Mouse (Mus musculus) spleen, postnatal 4 days (tissue): ENCODE measurements around the gene Gm19426.

Experiments used
- DNase-seq, 2 experiments: peaks; one replicate each; pipeline ENCODE4 v3.0.0; 2022; ENCODE audit warnings: low spot score in 2 of 2

Gene Gm19426

DNA sequence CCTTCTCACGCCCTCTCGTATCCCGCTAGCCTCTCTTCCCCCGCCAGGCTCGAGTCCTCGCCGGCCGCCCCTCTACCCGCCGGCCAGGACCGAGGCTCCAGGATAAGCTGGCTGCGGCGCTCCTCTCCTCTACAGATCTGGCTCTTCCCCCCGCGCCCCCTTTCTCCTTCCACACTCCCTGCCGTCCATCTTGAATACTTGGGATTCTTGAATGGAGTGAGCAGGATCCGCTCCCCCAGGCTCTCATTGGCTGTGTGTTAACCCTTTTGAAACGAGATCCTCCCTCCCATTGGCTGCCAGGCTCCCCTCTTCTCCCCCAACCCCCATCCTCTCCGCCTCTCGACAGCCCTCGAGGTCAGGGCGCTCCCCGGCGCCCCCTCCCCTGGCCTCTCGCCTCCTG, at the start of gene Gm19426:
TSS of gene Gm19426 (minus strand) at position 95 of the 400 bp plus-strand sequence.
- DNase-seq = peak; percentile 37 to 73

DNA sequence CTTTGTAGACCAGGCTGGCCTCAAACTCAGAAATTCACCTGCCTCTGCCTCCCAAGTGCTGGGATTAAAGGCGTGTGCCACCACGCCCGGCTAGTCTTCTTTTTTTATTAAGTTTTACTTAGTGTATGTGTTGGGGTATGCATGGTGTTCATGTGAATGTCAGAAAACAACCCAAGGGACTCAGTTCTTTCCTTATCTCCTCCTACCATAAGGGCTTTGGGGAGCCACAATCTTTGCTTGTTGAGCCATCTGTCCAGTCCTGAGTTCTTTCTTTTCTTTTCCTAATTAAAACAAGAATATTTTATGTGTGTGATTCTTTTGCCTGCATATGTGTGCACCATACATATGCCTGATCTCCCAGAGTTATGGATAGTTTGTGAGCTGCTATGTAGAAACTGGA, 49.7 kb upstream of the Gm19426 start:
- DNase-seq = no peak

DNA sequence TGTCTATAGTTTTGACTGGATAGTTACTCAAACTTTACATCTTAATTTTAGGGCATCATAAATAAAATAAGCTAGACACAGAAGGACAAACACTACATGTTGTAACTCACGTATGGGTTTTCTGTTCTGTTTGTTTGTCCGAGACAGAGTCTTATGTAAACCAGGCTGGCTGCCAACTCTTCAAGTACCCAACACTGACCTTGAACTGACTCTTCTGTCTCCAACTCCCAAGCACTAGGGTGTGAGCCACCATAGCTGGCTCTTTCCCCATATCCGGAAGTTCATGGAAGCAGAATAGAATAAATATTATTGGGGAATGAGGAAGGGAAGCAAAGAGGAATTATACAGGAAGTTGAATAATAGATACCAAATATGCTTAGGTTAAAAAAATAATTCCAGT, 49.1 kb upstream of the Gm19426 start:
- no peak for DNase-seq

- no peak for DNase-seq
Observed at GRCm38 (mm10) chr2:84790418-84790817, 47.0 kb upstream of the Gm19426 start.

GRCm38 (mm10) chr2:84788316-84788715, 44.9 kb upstream of the Gm19426 start:
- DNase-seq = no peak

DNA sequence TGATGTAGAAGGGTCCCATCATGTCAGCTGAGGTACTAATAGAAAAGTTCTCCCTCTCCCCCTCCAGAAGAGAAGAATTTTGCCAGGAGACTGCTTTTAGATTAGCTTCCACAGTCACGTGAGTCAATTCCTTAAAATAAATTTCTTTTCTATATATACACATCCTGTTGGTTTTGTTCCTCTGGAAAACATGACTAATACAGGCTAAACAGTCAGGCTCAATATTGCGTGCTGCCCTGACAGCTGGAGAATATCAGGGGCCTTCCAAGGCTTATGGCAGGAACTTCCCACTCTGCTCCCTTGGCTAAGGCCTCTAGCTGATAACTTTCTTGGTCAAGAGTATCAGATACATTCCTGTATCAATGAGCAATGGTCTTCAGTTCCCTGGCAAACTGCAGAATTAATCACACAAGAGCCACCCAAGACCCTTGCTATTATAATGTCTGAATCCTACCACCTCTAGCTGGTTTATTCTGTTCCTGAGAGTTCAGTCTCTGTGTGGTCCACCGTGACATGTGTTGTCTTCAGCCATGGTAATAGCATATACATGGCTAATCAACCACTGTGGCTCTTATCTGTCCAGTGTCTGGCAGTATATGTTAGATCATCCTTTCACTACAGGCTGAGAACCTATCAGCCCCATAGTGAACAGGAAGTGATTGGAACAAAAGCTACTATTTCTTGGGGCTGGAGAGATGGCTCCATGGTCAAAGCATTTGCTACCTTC, 40.5 kb upstream of the Gm19426 start:
- DNase-seq = no peak

GRCm38 (mm10) chr2:84783315-84783714, 39.9 kb upstream of the Gm19426 start:
- no peak for DNase-seq

DNA sequence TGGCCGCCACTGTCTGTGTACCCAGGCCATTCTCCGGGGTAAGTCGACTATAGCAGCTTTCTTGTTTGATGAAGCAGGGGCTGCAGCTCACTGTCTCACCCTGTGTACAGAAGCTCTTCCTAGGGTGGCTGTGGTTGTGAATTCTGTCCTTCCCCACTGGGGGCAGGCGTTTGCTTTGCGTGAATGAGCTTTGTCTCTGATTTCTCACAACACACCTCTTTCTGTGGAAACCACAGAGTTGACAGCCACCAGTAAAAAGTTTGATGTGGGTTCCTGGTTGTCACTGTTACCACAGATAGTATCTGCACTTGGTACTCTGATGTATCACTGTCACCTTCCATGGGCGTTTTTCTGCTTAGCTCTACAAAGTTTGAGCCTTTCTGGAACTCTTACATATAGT, 35.8 kb upstream of the Gm19426 start:
- no peak for DNase-seq

GRCm38 (mm10) chr2:84777706-84778105, 34.3 kb upstream of the Gm19426 start:
- no peak for DNase-seq

GRCm38 (mm10) chr2:84775665-84776064, 32.2 kb upstream of the Gm19426 start:
- DNase-seq = no peak

DNA sequence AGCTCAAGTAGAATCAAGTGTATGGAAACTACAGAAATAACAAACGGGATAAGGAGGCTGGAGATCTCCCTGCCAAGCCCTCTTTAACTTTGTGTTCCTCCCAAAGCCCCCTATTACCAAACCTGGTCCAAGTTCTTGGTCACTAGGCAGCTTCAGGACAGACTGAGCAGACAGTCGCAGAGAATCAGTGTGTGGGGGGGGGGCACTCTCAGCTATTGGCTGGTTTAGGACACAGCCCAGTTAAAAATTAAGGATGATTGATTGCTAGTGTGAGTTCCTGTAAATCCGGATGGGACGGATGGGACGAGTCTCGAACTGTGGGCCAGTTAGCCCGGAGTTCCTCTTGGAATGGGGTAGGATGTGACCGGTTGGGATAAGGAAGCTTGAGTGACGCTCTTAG, 31.8 kb upstream of the Gm19426 start, which contains the start of gene Serping1:
TSS of gene Serping1 (minus strand) at position 204 of the 400 bp plus-strand sequence.
- no peak for DNase-seq

DNA sequence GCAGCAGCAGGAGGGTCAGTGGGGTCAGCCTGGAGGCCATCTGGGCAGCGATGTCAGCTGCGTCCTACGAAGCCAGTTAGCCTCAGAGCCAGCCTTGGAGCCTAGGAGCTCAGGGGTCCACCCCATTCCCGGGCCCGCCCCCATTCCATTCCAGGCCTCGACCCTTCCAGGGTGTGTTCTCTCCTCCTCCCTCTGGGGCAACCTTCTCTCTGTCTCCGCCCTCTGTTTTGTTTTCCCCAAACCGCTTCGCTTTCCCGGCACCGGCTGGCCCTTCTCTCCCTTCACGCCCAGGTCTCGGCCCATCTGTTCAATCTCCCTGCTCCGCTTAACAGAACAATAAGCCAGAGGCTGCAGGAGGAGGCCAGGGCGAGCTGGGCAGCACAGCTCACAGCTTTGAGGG, 31.3 kb upstream of the Gm19426 start:
- no peak for DNase-seq

GRCm38 (mm10) chr2:84773195-84773594, 29.7 kb upstream of the Gm19426 start:
- no peak for DNase-seq

DNA sequence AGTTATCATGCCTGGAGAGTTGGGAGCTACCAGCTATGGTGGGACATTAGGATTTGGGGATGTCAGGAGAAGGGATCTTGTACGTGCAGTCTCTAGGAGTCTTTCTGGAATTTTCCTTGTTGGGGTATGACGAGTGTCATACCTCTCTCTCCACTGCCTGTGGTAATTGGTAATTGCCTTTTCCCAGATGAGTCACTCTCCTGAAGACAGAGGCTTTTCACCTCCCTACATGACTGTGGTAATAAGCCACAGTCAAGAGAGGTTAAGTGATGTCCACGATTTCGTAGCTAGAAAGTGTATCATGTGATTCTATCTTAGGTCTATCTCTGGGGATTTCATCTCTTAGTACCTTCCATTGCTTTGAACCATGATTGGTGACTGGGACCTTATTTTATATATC, 29.0 kb upstream of the Gm19426 start:
- DNase-seq = no peak

GRCm38 (mm10) chr2:84770501-84770900, 27.0 kb upstream of the Gm19426 start:
- no peak for DNase-seq

- DNase-seq = no peak
Observed at GRCm38 (mm10) chr2:84762818-84763217, 19.4 kb upstream of the Gm19426 start.

- DNase-seq = no peak
Observed at GRCm38 (mm10) chr2:84762295-84762694, 18.8 kb upstream of the Gm19426 start.

DNA sequence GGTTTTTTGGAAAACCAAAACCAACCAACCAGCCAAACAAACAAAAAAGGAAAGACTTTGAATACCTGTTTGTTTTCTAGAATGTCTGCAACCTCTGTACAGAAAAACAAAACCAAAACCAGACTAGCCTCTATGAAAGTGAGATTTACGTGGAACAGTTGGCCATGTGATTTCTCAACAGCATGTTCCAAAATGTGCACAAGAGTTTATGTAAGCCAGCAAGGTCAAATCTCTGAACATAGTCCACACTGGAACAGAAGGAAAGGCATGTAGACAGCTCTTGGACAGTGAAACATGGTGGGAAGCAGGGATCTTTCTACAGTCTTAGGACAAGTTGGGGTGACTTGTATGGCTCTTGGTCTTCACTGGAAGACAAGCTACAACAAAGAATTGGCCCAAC, 18.4 kb upstream of the Gm19426 start:
- DNase-seq = no peak

DNA sequence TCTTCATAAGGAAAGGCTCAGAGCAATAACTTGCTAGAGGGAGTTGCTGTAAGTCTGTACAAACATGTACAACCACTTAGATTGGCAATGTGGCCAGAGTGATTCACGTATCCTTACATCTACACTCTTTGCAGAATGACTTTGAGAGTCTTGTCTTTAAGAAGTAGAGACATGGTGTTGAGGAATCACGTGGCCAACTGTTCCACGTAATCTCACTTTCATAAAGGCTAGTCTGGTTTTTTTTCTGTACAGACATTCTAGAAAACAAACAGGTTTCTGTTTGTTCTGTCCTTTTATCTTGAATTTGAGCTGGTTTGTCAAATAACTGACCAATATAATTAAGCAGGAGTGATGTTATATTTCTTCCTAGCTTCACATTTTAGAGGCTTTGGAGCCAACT, 17.9 kb upstream of the Gm19426 start:
- no peak for DNase-seq

DNA sequence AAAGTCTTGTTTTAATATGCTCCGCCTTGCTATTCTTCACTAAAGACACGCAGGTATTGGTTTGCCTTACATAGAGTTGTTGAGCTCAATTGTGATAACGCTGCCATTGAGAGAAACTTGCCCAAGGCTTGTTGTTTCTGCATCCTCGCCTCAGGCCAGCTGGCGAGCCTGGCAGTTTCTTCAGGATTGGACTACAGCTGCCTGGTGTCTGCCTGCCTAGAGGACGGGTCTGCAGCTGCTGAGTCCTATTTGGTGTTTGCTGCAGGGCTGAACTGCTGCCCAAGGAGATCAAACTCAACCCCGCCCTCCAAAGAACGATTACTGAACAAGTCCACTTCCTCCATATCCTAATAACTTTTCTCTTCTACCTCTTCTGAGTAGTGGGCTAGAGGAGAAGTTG, 17.3 kb upstream of the Gm19426 start:
- no peak for DNase-seq

DNA sequence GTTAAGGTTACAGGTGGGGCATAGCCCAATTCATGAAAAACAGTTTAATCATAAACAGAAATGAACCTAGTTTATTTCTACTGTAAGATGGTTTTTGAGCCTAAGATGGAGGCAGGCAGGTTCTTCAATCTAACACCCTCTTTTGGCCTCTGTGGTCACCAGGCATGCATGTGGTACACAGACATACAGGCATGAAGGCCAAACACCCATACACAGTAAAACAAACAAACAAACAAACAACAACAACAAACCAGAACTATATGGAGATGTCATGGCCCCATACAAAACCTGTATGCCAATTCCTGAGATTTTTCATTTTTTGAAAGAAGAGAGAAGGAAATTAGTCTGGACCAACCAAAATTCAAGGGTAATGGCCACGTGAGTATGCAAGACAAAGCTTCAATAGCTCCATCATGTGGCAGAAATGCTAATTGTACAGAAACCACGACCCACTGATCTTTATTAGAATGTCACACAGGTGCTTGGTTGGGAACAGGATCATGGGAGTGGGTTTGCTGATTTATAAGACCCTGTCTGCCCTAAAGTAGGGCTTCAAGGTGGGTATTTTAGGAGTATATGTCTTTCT, 15.2 kb upstream of the Gm19426 start:
- peak in 1 of 2 experiments; percentile 26 for DNase-seq

- no peak for DNase-seq
Observed at GRCm38 (mm10) chr2:84757026-84757682, 13.7 kb upstream of the Gm19426 start.

DNA sequence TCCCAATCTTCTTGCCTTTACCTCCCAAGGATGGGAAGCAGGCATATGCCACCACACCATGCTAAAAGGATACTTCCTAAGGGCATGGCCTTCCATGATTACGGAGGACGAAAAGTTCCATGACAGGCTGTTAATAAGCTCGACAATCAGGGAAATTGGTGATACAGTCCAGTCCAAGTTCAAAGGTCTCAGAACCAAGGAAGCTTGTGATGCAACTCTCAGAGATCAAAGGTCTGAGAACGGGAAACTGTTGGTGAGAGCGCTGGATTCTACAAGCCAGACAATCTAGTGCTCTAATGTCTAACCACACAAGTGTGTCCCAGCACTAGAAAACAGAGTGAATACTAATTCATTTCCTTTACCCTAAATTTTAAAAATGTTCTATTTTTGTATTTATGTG, 12.8 kb upstream of the Gm19426 start:
- no peak for DNase-seq
